Mouse (Mus musculus) left cerebral cortex, postnatal 10 days (tissue): ENCODE measurements around the gene Plg. TPM values are rescaled to one million over a fixed set of nuclear protein-coding genes. Genes with fewer than 3 reads are reported as not detected.

Source experiments
- DNase-seq, 2 experiments: peaks; one replicate each; pipeline ENCODE4 v3.0.0; 2021 to 2022; ENCODE audit warnings: low spot score in 2 of 2, mixed read lengths in 1 of 2; ENCODE audit errors: extremely low spot score in 1 of 2
- intact Hi-C: fragments of 180-260 bp; cut with DNase I; formaldehyde crosslinking; loops from one replicate; pipeline ENCODE4 v1.15.1; 2025
- total RNA-seq, 2 experiments: library from RNA; stranded (reverse); gene quantifications; 2 replicates each; pipeline ENCODE4 v1.2.3; 2021

The Plg gene
- not detected for total RNA-seq

DNA sequence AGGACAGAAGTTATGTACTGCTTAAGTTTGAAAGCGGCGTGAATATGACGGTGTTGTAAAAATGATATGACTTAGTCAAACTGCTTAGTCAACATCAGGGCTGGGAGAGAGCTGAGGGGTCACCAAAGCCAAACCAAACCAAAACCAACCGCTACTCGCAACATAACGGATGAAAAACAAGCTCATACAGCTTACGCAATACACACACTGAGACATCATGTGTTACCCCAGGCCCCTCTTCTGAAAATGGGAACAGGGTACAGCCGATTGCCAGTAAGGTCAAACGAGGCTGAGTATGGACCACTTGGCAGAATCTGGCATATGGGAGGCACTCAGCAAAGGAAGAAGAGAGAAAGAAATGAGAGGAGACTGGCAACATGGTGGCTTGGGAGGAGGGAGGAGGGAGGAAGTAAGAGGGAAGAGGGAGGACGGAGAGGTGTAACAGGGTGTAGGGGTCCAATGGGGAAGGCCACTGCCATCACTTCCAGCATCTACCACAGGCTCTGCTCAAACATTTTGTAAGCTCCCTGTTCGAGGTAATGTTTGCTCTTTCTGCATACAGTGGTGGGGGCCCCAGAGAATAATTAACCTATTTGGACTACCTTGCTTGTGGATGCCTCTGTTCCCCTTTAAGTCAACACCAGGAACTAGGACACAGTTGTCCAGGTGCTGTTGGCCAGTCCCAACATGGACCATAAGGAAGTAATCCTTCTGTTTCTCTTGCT, at the start of gene Plg:
Gene Plg (plus strand): TSS at position 628 of the 725 bp plus-strand sequence.
- intact Hi-C loops, result no loop called here

DNA sequence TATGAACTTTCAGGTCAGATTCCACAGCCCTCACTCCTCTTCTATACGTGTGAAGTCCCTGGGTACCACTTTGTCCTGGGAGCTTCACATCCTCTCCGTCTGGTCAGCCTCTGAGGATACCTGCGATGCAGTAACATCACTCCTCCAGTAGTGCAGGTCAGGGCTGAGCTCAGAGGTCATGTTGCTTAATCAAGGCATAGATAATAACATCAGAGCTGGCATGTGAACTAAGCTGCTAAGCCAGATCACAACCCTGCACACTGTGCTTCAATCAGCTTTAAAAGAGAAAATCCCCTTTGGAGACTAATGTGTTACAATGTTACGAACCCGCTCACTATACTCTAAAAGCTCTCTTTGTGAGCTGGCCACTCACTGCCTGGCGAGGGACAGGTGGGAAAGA, 43.3 kb upstream of the Plg start:
- no peak for DNase-seq
- intact Hi-C loops, result no loop called here

More for the DNA sequence above, at the start of gene Plg:
- no peak for DNase-seq

DNA sequence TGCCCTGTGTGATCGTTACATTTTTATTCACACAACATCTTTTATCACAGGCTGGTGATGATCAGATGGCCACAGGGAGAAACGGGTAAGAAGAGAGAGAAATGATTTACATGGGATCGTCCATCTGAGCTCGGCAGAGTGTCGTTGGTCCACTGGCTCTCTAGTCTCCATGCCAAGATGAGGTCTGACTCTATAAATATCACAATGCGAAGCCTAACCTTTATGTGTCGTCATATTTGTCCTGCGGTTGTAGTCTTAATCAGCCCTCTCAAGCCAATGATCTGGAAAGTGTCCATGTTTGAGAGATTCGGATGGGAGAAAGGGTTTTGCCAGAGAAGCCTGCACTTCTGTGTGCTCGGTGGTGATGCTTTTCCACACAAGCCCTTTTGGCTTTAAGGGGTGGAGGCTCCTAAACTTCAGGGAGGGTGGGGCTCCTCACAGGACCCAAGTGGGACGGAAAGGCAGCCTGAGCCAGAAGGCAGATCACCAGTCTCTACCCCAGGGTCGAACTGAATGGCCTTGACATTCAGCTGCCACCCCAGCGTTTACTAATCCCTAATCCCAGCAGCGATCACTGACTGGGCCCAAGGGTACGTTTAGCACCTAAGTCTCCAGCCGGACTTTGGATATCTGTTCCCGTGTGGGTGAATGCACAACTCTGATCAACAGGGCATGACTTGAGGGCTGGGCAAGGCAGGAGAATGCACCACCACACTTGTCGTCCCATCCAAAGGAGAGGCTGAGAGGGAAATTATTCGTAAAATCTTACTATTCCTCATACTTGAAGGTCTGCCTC, 42.1 kb upstream of the Plg start:
- no peak for DNase-seq
- intact Hi-C loops, result no loop called here

DNA sequence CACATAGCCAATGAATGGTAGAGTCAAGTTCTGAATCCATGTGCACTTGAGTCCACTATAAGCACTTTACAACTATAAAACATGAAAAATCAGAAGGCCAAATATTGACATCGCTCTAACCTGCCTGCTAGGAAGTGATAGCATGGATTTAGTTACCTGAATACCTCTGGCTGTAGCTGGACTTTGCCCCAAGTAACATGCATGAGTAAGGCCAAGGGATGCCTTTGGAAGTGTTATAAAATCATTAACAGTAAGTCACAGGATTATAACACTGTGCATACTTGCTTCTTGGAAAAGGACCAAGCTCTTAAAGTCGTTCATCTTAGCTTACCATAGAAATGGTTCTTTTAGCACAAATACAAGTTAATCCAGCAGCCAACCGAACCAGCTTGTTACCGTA, 41.3 kb upstream of the Plg start:
- intact Hi-C loops, result no loop called here
- DNase-seq, result no peak

DNA sequence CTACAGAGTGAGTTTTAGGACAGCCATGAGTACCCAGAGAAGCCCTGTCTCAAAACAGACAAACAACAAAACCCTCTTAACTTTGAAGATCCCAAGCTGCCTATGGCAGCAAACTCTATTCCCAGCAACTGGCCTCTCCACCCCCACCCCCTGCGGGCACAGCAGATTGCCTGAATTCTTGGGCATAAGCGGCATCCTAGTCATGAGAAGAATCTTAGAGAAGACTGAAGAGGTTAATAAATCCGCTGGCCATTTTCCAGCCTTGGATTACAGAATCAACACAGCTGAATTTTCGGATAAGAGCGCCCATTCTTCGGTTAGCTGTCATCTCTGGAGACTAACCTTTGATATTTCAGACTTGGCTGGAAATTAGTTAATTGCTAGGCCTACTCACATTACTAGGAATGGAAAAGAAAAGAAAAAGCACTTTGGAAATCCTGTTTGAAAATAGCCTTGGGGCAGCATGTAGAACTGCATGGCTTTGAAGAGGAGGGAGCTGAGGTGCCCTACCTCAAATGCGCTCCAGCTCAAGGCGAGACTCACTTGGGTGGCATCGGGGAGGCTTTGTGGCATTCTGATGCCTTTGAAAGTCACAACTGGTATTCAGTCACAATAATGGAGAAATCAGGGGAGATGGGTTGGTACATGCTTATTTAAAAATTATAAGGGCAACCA, 34.6 kb upstream of the Plg start:
- intact Hi-C loops, result no loop called here
- DNase-seq, result peak in 1 of 2 experiments; percentile 41

DNA sequence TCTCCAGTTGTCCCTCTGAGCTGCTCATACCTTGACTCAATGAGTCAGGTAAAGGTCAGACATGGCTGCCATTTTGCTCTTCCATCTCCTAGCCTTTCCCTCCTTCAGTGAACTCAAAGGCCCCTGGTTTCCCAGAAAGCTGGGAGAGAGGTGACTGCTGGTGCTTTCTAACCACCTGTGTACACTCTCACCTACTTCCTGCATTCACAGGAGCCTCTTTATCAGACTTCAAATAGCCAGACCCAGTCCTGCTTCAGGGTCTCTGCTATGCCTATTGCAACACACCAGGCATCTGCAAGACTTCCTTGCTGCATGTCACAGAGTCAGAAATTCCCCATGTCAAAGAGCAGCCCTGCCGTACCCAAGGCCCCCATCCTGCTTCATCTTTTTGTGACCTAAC, 30.9 kb upstream of the Plg start:
- intact Hi-C loops, result no loop called here
- DNase-seq, result no peak

DNA sequence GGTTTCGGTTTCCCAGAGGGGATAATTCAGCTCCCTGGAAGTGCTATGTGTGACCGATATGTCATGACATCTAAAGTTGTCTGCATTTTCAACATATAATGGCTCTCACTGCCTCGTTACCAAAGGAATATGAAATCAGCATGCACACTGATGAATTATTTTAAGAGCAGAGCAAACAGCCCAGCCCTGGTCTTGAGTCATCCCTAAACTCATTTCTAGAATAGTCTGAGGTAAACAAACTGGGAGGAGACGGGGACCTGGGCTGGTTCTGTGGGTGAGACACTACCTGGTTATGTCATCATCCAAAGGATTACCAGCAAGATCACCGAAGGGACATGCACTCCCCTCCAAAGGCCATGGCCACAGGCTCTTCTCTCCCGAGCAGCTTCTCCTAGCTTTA, 26.8 kb upstream of the Plg start:
- intact Hi-C loops, result no loop called here
- no peak for DNase-seq

DNA sequence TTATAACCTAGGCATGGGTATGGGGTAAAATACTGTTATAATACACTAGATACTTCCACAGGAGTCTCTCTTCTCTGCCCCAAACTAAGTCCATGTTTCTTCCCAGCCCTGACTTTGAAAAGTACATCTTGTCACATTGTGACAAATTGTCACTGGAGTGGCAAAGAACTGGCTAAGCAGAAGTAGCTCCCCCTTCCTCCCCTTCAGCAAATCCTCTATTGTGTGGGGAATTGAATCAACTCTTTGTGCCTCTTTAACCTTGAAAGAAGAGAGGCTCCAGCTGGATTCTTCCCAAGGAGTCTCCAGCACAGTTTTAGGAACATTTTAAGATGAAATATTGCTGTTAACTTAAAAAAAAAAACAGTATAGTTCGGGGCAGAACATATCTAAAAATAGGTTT, 25.6 kb upstream of the Plg start:
- intact Hi-C loops, result no loop called here
- no peak for DNase-seq

DNA sequence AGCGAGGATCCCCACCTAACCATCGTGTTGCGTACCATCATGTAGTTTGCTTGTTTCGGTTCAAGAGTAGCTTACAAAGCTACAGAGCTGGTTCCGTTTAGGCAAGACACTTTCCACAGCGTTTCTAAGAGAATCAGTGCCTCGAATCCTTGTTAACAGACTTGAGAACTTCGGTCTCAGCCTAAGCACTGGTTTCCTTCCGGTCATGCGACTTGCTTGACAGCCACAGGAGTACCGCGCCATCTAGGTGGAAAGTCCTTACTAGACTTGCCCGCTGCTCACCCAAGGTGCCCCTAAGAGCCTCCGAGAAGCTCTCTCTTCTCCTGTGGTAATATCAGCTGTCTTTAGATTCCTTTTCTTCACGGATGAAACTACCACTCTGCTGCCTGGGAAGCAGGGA, 18.5 kb upstream of the Plg start:
- DNase-seq, result no peak
- intact Hi-C loops, result no loop called here

DNA sequence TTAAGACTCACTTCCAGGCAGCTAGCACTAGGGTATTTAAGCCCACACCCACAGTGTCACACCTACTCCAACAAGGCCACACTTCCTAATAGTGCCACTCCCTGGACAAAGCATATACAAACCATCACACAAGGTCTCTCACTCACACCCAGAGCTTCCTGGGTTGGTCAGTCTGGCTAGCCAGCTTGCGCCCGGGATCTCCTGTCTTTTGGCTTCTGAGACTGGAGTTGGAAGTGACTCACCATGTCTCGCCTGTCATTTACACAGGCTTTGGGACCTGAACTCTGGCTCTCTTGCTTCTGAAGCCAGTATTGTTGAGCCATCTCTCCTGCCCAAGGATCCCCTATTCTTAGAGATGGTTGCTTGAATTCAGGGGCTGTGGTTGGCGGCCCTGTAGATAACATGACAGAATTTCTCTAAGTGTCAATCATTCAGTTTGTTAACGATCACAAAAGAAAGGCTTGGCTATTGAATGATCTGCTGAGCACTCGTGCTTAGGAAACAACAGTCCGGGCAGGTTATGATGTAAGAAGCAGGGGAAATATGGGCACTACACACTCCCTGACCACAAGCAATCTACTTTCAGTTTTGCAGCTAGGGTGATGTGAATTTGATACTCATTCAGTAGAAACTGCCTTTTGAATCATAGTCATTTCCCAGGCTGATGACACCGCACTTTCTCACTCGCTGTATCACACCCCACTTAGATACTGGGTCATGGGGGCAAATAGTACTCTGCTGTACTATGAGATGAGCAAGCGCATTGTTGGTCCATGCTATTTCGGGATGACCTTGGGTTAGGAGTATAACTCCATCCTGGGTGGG, 14.6 kb upstream of the Plg start:
- DNase-seq, result no peak
- intact Hi-C loops, result no loop called here

DNA sequence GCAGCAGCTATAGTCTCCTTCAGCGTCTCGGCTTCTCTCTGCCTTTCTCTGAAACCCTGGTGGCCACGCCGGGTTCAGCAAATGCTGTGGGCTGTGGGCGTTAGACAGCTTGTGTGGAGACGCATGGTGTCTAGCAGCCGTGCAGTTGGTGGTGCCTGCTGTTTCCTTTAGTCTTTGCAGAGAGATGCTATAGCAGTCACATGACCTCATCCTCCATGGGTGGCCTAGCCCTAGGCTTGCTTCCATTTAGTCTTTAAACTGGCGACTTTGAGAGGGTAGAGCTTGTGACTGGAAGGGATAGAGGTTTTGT, 14.0 kb upstream of the Plg start:
- peak; percentile 19 to 43 for DNase-seq
- intact Hi-C loops, result no loop called here

DNA sequence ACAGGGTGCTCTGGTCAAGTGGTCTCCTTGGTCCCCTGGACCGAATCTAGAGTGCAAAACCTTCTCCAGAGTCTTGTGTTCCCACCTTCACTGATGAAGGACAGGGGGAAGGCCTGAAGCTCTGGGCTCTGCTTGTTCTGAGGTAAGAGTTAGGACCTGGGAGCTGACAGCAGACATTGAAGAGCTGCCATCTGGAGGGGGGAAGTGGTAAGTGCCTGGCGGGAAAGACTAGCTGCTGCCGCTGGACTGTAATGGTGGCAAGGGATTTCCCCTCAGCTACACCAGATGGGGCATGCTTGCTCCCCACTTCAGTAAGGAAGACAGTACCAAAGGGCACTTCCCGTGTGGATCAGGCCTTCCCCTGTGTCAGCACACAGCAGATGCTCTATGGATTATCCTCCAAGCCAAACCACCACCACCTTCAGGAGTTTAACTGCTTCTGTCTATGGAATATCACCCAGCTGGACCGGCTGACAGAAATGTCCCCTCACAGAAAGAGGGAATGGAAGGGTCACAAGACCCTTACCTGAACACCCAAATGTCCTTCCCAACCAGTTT, 11.0 kb upstream of the Plg start:
- intact Hi-C loops, result loop anchor here (5.0 kb wide), 1 partner anchor 140 kb away; no protein-coding TSS in a partner anchor
- peak; percentile 66 to 71 for DNase-seq

DNA sequence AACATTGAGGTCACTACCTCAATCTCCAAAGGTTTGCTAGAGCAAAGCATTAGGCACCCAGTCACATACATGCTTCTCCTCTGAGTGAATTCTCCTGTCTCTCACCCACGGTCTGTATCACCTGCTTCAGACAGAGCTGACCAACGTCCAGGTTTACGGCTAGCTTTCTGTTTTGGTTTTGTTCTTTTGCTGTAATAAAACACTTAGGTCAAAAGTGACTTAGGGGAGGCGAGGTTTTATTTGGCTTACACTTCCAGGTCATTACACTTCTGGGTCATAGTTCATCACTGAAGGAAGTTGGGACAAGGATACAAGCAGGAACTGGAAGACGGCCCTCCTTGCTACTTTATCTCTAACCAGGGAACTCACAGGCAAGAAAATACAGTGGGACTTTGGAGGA, 9.0 kb upstream of the Plg start:
- intact Hi-C loops, result loop anchor here (5.0 kb wide), 1 partner anchor 142 kb away; no protein-coding TSS in a partner anchor
- DNase-seq, result no peak

DNA sequence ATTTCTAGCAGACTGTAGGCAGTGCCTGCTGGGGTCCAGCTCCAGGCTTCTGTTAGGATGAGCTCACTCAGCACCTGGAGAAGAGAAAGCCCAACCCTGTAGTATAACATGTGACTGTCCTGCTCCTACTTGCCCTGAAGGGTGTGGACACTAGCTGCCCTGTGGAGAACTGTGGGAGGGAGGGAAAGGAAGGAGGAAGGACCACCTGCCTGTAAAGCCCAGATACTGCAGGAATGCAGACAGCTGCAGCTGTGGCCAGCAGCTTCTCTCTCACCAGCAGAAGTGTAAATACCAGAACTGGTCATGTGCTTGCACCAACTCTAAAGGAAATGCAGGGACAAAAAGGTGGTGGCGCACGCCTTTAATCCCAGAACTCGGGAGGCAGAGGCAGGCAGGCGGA, 8.1 kb upstream of the Plg start:
- intact Hi-C loops, result loop anchor here (5.0 kb wide), 3 partner anchors 53 to 333 kb away; partner anchors contain the start of gene Map3k4
- DNase-seq, result no peak

DNA sequence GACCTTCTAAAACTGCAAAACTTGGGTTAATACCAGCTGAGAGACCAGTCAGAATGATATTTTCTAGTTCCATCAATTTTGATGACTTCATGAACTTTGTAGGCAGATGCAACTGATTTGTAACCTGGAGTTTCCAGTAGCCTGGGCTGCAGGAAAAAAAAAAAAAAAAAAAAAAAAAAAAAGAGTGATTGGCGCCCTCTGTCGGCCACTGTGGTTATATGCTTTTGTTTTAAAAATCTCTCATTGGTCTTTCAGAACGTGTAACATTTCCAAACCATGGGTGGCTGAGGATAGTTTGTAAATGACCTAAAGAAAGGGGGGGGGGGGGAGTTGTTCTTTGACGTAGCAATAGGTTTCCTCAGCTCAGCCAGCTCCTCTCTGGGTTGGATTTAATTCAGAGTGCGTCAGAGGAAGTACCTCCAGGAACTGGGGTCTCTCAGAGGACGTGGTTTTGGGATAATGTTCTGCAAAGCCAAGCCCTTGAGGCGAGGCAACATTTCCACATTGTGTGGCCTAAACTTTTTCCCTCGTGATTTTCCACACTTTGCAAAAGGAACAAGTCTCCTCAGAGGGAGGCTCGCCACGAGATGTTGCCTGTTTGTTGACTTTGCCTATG, 7.0 kb upstream of the Plg start:
- intact Hi-C loops, result loop anchor here (5.0 kb wide), 3 partner anchors 54 to 334 kb away; partner anchors contain the start of gene Map3k4
- DNase-seq, result no peak

DNA sequence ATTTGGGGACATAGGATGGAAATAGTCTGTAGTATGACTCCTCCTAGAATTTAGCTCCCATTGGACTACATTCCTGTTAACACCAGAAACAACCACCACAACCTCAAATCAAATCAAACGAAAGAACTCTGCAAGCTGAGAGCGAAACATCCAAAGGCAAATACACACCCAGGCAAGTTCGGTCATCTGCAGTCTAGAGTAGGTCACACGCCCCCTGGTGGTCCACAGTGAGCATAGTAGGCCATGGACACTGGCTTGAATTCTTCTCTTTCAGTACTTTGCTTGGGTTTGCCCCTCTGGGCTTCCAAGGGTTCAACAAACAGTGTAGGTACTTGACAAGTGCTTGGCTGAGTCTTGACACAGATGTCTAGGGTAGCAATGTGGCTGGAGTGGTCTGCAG, 6.4 kb upstream of the Plg start:
- peak; percentile 50 to 77 for DNase-seq
- intact Hi-C loops, result loop anchor here (5.0 kb wide), 3 partner anchors 55 to 335 kb away; partner anchors contain the start of gene Map3k4

DNA sequence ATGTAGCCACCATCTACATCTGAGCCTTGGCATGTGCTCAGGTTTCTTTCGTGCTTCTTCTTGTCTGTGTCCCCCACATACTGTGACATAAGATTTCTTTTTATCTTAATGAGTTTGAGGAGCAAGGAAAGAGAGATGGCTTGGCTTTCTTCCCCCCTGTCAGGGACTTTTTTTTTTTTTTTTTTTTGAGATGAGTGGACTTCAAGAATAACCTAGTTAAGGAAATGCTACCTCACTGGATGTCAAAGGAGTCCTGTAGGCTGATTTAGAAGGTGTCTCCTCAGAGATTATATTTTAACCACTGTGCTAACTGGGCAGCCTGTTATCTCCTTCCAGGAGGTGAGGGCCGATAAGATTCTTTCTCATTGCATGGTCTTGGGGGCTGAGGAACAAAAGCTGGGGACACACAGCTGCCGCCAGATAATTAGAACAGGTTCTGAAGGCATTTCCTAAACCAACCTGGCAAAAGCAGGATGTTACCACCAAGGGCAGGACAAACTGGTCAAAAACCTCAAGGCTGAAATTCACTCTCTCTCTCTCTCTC, 4.7 kb upstream of the Plg start:
- DNase-seq, result no peak
- intact Hi-C loops, result loop anchor here (5.0 kb wide), 3 partner anchors 56 to 336 kb away; partner anchors contain the start of gene Map3k4

DNA sequence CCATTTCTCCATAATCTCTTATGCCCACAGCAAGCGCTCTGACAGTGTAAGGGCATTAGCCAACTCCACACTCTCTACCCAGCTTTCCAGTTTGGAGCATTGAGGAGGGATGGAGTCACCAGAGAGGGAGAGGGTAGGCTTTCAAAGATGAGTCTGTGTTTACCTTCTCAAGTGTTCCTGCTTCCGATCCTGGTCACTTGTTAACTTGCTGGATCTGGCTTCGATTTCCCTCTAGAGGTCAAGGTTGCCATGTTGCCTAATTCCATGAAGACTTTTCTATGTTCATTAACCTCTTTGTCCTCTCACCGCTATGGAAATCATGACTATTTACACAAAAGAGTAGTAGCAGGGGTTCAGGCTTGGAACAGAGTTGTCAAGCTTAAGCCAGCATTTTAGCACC, 1.9 kb downstream of the Plg start:
- no peak for DNase-seq
- intact Hi-C loops, result no loop called here
